Mouse (Mus musculus) embryonic facial prominence, embryonic 10.5 days (tissue): ENCODE data around the gene Tmem269. TPM values are rescaled to one million over a fixed set of nuclear protein-coding genes. Genes with fewer than 3 reads are reported as not detected.

Experiments
- DNase-seq: peaks from one replicate; pipeline ENCODE4 v3.0.0-alpha.2; 2017; ENCODE audit warnings: low spot score
- H3K27ac ChIP-seq: fragments of 300-500 bp; sonication (generic); replicated peaks from 2 replicates; pipeline ENCODE4 v1.5.1; 2016; ENCODE audit warnings: mild to moderate bottlenecking
- H3K27me3 ChIP-seq: fragments of 300-500 bp; sonication (generic); replicated peaks from 2 replicates; pipeline ENCODE4 v1.6.1; 2016; ENCODE audit warnings: low read depth, mild to moderate bottlenecking; ENCODE audit not compliant: poor library complexity, severe bottlenecking
- H3K36me3 ChIP-seq: fragments of 300-500 bp; sonication (generic); replicated peaks from 2 replicates; pipeline ENCODE4 v1.6.1; 2016; ENCODE audit warnings: mild to moderate bottlenecking, moderate library complexity
- H3K4me1 ChIP-seq: fragments of 300-500 bp; sonication (generic); 2 replicates; pipeline ENCODE4 v1.6.1; 2016
- H3K4me3 ChIP-seq: fragments of 300-500 bp; sonication (generic); 2 replicates; pipeline ENCODE4 v1.5.1; 2016; ENCODE audit warnings: mild to moderate bottlenecking, moderate library complexity
- H3K9me3 ChIP-seq: fragments of 300-500 bp; sonication (generic); 2 replicates; pipeline ENCODE4 v1.6.1; 2016; ENCODE audit warnings: mild to moderate bottlenecking
- WGBS: fragments of 180-500 bp; shearing (Covaris S2); methylation state at CpG from one replicate; pipeline ENCODE4 v1.1.7; 2016; 5-methylcytosine and 5-hydroxymethylcytosine counted together
- polyA plus RNA-seq: library from polyadenylated mRNA; unstranded; fragments of >200 nt; fragmentation: Nextera tagmentation; extraction: Ambion mirVana; gene quantifications from 2 replicates; pipeline ENCODE4 v1.2.1, GENCODE M21; 2016

Tmem269 gene
- polyA plus RNA-seq = 0.25 TPM in 1 of 2 replicates, not detected in the other

GRCm38 (mm10) chr4:119218169-119218568 lies at the start of gene Tmem269:
Gene Tmem269, minus strand, starts transcription at chr4:119218217.
- H3K27me3 ChIP-seq = no peaks in the 10 kb centered on the region
- peaks cover 9% of the 10 kb centered on the region for H3K4me1 ChIP-seq
- WGBS = 12% methylated on average over 11 of the region's 11 CpGs
- H3K36me3 ChIP-seq = peaks cover 11% of the 10 kb centered on the region
- H3K4me3 ChIP-seq = peak within 1 kb of the TSS; percentile 11; the same call in 1 of the 2 replicates
- no peak within 1 kb of the TSS for H3K27ac ChIP-seq
- no peaks in the 10 kb centered on the region for H3K9me3 ChIP-seq
- DNase-seq = peak; percentile 36

GRCm38 (mm10) chr4:119266606-119267005 lies 48.6 kb upstream of the Tmem269 start:
- 83% methylated on average over 13 of the region's 13 CpGs for WGBS

GRCm38 (mm10) chr4:119263459-119263858 lies 45.4 kb upstream of the Tmem269 start:
- Histone ChIP-seq H3K27ac (no peak overlapping the region), H3K36me3 (peaks cover 8% of the 10 kb centered on the region; the same call in 1 of the 2 replicates), H3K4me3 (no peak overlapping the region), H3K4me1 (peaks cover 9% of the 10 kb centered on the region; the same call in 1 of the 2 replicates), H3K9me3 (no peaks in the 10 kb centered on the region), H3K27me3 (no peaks in the 10 kb centered on the region)
- WGBS = 79% methylated on average over 3 of the region's 3 CpGs
- DNase-seq = no peak

More at GRCm38 (mm10) chr4:119266606-119267005, 48.6 kb upstream of the Tmem269 start:
- Histone ChIP-seq H3K27me3 (no peaks in the 10 kb centered on the region), H3K4me3 (no peak overlapping the region), H3K4me1 (no peaks in the 10 kb centered on the region), H3K27ac (no peak overlapping the region), H3K9me3 (no peaks in the 10 kb centered on the region), H3K36me3 (peaks cover 36% of the 10 kb centered on the region)
- no peak for DNase-seq

GRCm38 (mm10) chr4:119262483-119262882 lies 44.5 kb upstream of the Tmem269 start:
- Histone ChIP-seq H3K4me3 (no peak overlapping the region), H3K4me1 (peaks cover 13% of the 10 kb centered on the region; the same call in 1 of the 2 replicates), H3K36me3 (no peaks in the 10 kb centered on the region), H3K9me3 (no peaks in the 10 kb centered on the region), H3K27me3 (no peaks in the 10 kb centered on the region), H3K27ac (no peak overlapping the region)
- WGBS = 91% methylated on average over 5 of the region's 5 CpGs
- no peak for DNase-seq

- 60% methylated on average over 7 of the region's 7 CpGs for WGBS
- no peaks in the 10 kb centered on the region for H3K9me3 ChIP-seq
- H3K4me1 ChIP-seq = peaks cover 26% of the 10 kb centered on the region; the same call in 1 of the 2 replicates
- H3K4me3 ChIP-seq = no peak overlapping the region
- no peak for DNase-seq
- H3K27me3 ChIP-seq = no peaks in the 10 kb centered on the region
- H3K27ac ChIP-seq = no peak overlapping the region
- H3K36me3 ChIP-seq = no peaks in the 10 kb centered on the region
These were observed 43.2 kb upstream of the Tmem269 start for GRCm38 (mm10) chr4:119261087-119261713.

- no peaks in the 10 kb centered on the region for H3K36me3 ChIP-seq
- DNase-seq = no peak
- H3K4me1 ChIP-seq = peaks cover 28% of the 10 kb centered on the region
- H3K27me3 ChIP-seq = no peaks in the 10 kb centered on the region; the same call in 1 of the 2 replicates
- H3K4me3 ChIP-seq = no peak overlapping the region
- no peaks in the 10 kb centered on the region for H3K9me3 ChIP-seq
- H3K27ac ChIP-seq = no peak overlapping the region
- 78% methylated on average over 15 of the region's 15 CpGs for WGBS
These were observed 41.6 kb upstream of the Tmem269 start for GRCm38 (mm10) chr4:119259344-119260254.

GRCm38 (mm10) chr4:119257083-119257482 lies 39.1 kb upstream of the Tmem269 start:
- WGBS = 78% methylated on average over 6 of the region's 6 CpGs
- H3K27ac ChIP-seq = no peak overlapping the region; the same call in 1 of the 2 replicates

GRCm38 (mm10) chr4:119255351-119255750 lies 37.3 kb upstream of the Tmem269 start, which contains the start of gene Cldn19:
Gene Cldn19, plus strand, starts transcription at chr4:119255414.
- H3K4me1 ChIP-seq = peaks cover 30% of the 10 kb centered on the region
- H3K4me3 ChIP-seq = no peak within 1 kb of the TSS
- no peaks in the 10 kb centered on the region; the same call in 1 of the 2 replicates for H3K27me3 ChIP-seq
- peak within 1 kb of the TSS; percentile 25 for H3K27ac ChIP-seq
- no peak for DNase-seq
- H3K36me3 ChIP-seq = no peaks in the 10 kb centered on the region
- 75% methylated on average over 12 of the region's 12 CpGs for WGBS
- H3K9me3 ChIP-seq = no peaks in the 10 kb centered on the region

More at GRCm38 (mm10) chr4:119257083-119257482, 39.1 kb upstream of the Tmem269 start:
- Histone ChIP-seq H3K4me1 (peaks cover 39% of the 10 kb centered on the region), H3K27me3 (no peaks in the 10 kb centered on the region; the same call in 1 of the 2 replicates), H3K4me3 (no peak overlapping the region), H3K9me3 (no peaks in the 10 kb centered on the region), H3K36me3 (no peaks in the 10 kb centered on the region)
- DNase-seq = no peak

- Histone ChIP-seq H3K27me3 (no peaks in the 10 kb centered on the region; the same call in 1 of the 2 replicates), H3K36me3 (no peaks in the 10 kb centered on the region), H3K27ac (peak overlapping the region; percentile 25), H3K4me1 (peaks cover 30% of the 10 kb centered on the region), H3K4me3 (no peak overlapping the region), H3K9me3 (no peaks in the 10 kb centered on the region)
- WGBS = 39% methylated on average over 9 of the region's 9 CpGs
- DNase-seq = no peak
These were observed 36.1 kb upstream of the Tmem269 start for GRCm38 (mm10) chr4:119254012-119254618.

- no peak overlapping the region for H3K4me3 ChIP-seq
- WGBS = 69% methylated on average over 7 of the region's 7 CpGs
- H3K27ac ChIP-seq = no peak overlapping the region
- peaks cover 14% of the 10 kb centered on the region for H3K36me3 ChIP-seq
- H3K27me3 ChIP-seq = no peaks in the 10 kb centered on the region; the same call in 1 of the 2 replicates
- peaks cover 29% of the 10 kb centered on the region for H3K4me1 ChIP-seq
- H3K9me3 ChIP-seq = no peaks in the 10 kb centered on the region
- DNase-seq = no peak
These were observed 34.2 kb upstream of the Tmem269 start for GRCm38 (mm10) chr4:119252025-119252808.

GRCm38 (mm10) chr4:119248407-119248965 lies 30.5 kb upstream of the Tmem269 start:
- peaks cover 52% of the 10 kb centered on the region for H3K36me3 ChIP-seq
- no peak for DNase-seq
- WGBS = 88% methylated on average over 11 of the region's 11 CpGs
- H3K4me1 ChIP-seq = peaks cover 8% of the 10 kb centered on the region
- H3K4me3 ChIP-seq = no peak overlapping the region
- no peaks in the 10 kb centered on the region for H3K27me3 ChIP-seq
- no peaks in the 10 kb centered on the region for H3K9me3 ChIP-seq
- no peak overlapping the region for H3K27ac ChIP-seq
